Mouse (Mus musculus): ENCODE results near the gene Kcnq1.
A peak's percentile ranks its signal among the peaks of the same experiment; 100 is the strongest.

The Kcnq1 gene

GRCm38 (mm10) chr7:143416406-143416805, 310.2 kb downstream of the Kcnq1 start:
- no peak for DNase-seq (ENCODE audit: low spot score in 2 of 2)

DNA sequence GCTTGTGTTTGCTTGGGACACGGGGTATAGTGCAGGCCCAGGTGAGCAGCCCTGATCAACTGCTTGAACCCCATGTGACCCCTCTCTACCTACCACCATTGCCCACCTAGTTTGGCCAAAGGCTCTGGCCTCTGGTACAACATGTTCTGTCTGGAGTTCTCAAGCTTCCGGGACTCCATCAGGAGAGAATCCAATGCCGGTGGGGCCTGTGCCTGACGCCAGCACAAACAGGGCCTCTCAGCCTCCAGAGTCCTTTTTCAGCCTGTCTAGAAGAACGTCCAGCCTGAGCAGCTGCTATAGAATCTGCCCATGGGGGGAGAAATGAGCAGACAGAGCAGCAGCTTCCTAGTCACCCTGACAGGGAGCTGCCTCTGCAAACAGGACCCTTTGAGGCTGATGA, 311.7 kb downstream of the Kcnq1 start:
- DNase-seq (ENCODE audit: low spot score in 2 of 2): no peak

- DNase-seq (ENCODE audit: low spot score in 2 of 2): no peak
Measured at GRCm38 (mm10) chr7:143419585-143420160, 313.5 kb downstream of the Kcnq1 start.

DNA sequence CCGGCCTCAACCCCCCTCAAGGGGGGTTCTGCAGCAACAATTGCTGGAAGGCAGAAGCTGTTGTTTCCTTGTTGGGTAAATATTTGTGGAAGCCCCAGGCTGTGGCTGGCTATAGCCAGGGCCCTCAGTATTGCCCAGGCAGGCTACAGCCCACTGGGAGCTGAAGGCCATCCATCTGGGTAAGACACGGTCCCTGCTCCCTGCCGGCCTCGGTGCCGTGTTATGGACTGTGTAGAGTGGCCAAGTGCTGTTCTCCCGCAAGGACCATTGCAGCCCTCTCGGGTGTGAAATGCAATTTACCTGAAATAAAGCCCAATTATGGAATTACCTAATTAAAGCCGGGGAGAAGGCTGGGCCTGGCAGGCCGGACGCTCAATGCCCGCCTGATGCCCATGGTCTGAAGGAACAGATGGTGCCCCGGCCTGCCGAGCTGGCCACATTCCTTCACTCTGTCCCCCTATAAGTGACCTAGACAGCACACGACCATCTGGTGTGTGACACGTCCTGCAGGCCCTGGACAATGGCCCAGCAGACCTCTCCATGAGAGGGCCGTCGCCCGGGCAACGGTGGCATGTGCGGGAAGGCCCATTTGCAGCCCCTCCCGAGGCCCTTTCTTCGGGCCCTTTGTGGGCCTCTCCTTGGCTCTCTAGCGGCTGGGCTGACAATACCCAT, 322.1 kb downstream of the Kcnq1 start:
- no peak for DNase-seq (ENCODE audit: low spot score in 2 of 2)

DNA sequence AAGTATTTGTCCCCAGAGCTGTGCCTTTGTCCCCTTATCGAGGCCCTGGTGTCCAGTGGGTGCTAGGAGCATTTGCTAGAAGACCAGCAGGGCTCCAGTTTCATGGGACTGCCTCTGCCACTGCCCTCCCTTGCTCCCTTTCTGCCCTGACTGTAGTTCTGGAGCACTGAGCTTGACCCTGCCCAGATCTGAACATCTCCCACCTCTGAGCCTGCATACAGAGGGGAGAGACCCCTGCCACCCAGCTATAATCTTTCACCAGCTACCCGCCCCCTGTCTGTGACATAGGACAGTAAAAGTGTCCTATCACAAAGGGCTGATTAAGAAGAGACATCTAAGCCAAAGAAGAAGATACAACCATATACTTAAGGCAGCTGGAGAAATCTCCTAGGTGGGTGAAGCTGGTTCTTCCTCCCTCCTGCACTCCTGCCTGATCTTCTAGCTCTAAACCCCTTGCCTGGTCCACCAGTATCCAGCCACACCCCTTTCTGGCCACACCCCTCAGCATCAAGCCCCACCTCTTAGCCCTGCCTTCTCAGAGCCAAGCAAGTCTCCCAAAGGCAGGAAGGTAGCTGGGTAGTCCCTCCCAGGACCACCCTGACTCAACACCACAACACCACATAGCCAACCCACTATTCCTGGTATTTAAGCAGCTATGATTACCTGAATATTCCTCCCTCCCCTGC, 322.8 kb downstream of the Kcnq1 start:
- DNase-seq (ENCODE audit: low spot score in 2 of 2): no peak

- DNase-seq (ENCODE audit: low spot score in 2 of 2): no peak
Measured at GRCm38 (mm10) chr7:143432631-143433030, 326.5 kb downstream of the Kcnq1 start.

DNA sequence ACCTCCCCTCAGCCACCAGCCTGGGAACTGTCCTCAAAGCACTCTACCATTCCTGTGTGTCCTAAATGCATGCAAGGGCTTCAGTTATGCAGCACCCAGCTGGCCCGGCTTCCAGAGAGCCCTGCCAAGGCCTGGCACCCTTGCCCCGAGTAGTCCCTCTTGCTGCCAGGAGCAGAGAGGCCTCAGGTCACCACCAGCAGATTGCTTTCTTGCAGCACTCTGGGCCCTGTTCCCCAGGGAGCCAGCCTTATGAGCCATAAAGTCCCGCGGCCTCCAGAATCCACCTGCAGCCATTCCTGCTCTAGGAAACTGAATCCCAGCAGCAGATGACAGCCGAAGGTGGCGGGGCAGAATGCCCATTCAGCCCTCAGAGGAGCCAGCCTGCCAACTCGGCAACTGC, 327.2 kb downstream of the Kcnq1 start:
- no peak for DNase-seq (ENCODE audit: low spot score in 2 of 2)

DNA sequence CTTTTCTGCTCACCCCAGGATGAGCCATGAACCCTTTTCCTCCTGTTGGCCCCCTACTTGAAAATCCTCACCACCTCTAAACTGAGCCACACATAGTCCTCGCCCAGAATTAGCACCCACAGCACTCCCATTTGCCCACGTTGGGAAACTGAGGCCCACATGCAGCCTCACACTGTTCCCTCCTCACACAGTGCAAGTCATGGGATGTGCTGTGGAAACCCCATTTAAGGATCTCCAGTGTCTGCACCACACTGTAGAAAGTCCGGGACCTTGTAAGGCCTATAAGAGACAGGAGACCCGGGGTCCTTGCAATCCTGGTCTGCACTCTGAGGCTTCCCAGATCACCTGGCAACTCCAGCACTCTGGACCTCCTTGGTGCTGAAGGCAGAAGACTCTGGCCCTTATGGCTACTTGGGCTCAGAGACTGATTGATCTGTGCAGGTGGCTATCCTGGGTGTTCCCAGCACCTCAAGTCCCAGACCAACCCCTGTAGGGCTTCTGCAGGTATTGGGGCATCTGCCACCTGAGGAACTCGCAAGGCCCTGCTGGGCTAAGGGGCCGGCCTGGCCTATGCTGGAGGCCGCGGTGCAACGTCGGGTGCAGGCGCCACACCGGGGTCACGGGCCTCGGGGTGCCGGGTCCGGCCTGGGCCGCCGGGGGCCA, 331.2 kb downstream of the Kcnq1 start:
- DNase-seq (ENCODE audit: low spot score in 2 of 2): no peak

DNA sequence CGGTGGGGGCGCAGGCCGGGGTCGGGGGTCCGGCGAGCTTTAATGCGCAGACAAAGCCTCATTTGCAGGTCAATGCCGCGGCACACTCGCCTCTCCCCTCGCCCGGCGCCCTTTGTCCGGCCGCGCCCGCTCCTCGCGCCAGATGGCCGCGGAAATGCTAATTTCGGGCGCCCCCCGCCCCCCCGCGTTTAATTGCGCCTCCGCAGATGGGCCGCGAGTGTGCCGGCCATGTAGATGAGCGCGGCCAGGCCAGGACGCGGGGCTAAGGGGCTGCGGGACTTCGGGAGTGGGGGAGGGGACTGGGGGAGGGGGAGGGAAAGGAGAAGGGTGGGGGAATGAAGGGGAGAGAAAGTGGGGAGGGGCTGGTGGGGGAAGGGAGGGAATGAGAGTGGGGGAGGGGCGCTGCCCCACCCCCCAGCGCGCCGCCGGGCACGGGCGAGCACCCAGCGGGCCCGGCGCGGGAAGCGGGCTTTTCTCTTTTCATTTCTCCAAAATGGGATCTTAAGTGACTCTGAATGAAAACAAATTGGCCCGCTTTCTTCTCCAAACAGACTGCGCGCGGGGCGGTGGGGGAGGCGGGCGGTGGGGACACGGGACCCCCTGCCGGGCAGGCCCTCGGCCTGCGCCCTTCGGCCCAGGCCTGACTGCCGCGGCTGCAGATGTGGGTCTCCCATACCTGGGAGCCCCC, 331.9 kb downstream of the Kcnq1 start:
- no peak for DNase-seq (ENCODE audit: low spot score in 2 of 2)

DNA sequence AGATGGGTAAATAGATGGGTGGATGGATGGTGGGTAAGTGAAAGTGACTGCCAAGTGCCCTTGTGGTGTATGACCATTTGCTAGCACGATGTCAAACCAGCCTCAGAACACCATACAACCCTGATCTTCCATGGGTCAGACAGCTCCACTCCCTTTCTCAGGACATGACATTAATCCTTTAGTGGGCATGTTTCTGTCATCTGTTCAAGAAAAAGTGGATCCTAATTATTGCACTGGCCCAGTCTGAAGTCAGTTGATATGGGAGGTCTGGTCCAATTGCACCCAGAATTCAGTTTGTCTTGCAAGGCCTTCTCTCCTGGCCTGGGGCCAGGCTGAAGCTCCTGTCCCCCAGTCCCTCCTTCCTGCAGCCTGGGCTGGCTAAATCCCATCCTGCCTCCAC, 332.8 kb downstream of the Kcnq1 start:
- no peak for DNase-seq (ENCODE audit: low spot score in 2 of 2)

GRCm38 (mm10) chr7:143444580-143444954, 338.4 kb downstream of the Kcnq1 start:
- DNase-seq (ENCODE audit: low spot score in 2 of 2): no peak

DNA sequence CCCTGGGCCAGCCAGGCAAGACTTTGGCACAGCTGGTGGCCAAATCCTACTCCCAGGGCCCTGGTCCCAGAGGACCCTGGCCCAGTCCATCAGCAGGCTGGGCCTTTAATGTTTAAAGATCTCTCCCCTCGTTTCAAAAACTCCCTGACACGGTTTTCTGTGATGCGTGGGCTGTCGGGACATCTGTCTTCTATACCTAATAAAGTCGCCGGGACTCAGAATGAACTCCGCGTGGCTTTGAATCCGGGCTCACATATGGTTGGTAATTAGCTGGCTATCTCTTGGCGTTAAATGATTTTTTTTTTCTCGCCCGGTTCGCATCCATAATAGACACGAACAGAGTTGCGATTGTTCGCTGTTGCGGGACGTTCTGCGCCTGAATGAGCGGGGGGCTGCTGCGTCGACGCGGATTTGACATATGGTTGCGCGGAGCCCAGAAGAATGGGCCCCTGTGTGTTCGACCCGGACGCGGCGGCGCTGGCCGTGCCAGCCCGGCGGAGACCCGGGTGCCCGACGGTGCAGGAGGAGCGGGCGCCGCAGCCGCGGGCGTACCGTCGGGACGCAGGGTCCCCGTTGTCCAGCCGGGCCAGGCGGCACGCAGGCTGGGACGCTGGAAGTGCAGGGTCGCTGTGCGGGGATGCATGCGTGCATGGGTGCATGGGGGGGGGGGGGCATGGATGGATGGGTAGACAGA, 338.9 kb downstream of the Kcnq1 start:
- no peak for DNase-seq (ENCODE audit: low spot score in 2 of 2)

DNA sequence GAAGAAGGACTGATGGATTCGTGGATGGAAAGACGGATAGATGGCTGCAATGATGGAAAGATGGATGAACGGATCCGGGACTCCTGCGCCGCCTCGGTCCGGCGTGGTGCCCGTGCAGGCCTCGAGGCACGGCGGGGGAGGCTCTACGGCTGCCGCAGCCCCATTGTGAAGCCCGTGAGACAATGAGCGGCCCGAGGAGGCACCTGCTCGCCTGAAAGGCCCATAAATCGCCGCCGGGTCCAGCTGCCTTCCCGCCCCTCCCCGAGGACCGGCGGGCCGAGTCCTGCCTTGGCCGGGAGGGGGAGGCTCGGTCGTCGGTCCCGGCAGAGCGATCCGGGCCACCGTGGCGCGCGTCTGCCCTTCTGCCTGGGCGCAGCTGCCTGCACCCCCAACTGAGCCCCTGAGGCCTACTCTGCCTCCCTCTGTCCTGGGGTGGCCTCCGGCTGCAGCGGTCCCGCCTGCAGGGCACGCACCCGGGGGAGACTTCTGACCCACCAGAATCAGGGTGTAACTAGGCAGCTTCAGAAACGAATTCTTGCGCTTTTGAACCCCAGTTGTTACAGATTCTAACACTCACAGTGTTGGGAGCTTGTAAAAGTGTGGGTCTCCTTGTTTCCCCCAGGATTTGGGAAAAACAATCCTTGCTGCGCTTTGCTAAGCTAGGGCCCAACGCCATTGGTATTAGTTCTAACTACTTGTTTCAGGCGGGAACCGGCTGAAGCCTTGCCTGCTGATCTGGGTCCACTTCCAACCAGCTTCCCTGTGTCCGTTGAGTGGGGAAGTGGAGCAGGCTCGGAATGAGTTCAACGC, 339.7 kb downstream of the Kcnq1 start:
- DNase-seq (ENCODE audit: low spot score in 2 of 2): no peak

DNA sequence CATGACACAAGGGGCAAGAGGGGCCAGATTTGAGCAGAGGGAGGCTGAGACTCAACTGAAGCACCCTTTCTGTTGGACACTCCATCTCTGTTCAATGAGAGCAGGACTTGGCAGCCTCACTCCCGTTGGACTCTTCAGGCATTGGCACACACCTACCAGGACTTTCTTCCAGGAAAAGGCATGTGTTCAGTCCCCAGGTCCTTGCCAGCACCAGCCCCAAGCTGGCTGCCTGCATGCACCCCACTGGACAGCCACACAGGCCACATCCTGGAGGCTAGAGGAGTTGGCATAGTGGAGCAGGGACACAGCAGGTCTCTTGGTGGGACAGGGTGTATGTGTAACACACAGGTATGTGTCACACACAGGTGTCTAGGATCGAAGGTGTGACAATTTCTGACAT, 341.0 kb downstream of the Kcnq1 start:
- DNase-seq (ENCODE audit: low spot score in 2 of 2): no peak

GRCm38 (mm10) chr7:143458963-143459331, 352.8 kb downstream of the Kcnq1 start:
- no peak for DNase-seq (ENCODE audit: low spot score in 2 of 2)

DNA sequence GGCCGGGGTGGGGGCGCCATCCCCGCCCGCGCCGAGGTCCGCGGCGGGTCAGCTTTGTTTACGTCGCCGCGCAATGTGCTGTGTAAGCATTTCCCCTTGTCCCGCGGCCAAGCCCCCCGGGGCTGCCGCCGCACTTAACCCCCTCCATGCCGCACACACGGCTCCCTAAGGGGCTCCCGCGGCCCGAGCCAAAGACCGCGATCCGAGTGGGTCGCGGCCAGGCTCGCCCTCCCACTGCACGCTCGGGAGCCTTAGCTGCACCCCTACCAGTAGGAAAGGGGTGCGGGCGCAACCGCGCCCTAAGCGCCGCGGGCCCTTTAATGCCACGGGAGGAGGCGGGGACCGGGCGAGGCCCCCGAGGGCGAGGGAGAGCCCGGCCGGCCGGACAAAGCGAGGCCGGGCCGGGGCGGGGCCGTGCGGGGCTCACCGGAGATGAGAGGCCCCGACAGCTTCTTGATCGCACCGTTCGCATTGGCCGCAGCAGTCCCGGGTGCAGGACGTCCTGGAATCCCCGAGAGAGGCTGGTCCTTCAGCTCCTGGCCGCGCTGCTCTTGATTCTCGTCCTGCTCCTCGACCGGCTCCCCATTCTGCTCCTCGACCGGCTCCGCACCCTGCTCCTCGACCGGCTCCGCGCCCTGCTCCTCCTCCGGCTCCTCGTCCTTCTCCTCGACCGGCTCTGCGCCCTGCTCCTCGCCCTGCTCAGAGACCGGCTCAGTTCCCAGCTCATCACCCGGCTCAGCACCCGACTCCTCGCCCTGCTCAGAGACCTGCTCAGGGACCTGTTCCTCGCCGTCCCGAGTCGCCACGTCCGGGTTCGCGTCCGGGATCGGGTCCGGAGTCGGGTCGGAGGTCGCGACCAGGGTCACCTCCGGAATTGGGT, 353.4 kb downstream of the Kcnq1 start:
- DNase-seq (ENCODE audit: low spot score in 2 of 2): no peak

DNA sequence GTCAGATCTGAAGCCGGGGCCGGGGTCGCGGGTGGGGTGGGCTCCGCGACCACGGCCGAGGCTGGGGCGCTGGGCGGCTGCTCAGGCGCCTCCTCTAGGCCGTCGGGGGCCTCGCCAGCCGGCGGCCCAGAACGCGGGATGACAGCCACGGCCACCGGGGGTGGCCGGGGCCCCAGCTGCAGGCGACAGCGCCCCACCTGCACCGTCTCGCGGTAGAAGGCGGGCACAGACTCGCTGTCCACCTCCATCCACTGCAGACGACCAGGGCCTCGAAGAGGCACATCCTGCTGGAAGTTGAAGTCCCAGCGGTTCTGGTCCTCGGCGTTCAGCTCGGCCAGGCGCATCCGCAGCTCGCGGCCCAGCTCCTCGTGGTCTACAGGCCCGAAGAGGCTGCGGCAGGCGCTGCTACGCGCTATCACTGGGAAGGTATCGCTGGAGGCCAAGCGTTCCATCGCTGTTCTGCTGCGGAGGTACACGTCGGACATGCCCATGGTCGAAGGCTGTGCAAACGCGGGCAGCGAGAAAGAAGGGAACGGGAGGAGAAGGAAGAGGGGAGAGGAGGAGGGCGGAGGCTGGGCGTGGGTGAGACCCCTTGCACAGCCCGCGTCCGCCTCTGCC, 354.2 kb downstream of the Kcnq1 start:
- no peak for DNase-seq (ENCODE audit: low spot score in 2 of 2)

DNA sequence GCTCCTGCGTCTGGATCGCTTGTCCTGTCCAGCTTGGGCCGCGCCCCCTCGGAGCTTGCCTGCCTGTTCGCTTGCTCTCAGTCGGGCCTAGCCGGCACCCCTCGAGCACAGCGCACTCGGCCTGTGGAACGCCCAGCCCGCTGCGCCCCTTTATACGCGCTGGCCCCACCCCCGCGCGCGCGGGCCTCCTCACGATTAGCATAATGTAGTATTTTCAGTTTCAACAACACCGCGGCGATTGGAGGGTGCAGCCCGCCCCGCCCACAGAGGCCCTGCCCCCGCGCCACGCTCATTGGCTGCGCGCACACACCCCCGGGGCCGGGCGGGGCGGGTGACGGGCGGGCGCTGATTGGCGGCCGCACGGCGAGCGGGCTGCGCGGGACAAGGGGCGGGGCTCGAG, 354.7 kb downstream of the Kcnq1 start, which contains the start of gene Cdkn1c:
Gene Cdkn1c (minus strand): TSS at position 177 of the 400 bp plus-strand sequence.
- DNase-seq (ENCODE audit: low spot score in 2 of 2): peak; percentile 63 to 71

GRCm38 (mm10) chr7:143461294-143461870, 355.2 kb downstream of the Kcnq1 start:
- DNase-seq (ENCODE audit: low spot score in 2 of 2): no peak

Data from spleen, postnatal 14 days (tissue).